Mouse (Mus musculus): ENCODE data around the gene Aox2. TPM values are rescaled to one million over a fixed set of nuclear protein-coding genes. Genes with fewer than 3 reads are reported as not detected.

Gene Aox2
- polyA plus RNA-seq, 1 experiment from 2014 or later: 0.05 TPM

DNA sequence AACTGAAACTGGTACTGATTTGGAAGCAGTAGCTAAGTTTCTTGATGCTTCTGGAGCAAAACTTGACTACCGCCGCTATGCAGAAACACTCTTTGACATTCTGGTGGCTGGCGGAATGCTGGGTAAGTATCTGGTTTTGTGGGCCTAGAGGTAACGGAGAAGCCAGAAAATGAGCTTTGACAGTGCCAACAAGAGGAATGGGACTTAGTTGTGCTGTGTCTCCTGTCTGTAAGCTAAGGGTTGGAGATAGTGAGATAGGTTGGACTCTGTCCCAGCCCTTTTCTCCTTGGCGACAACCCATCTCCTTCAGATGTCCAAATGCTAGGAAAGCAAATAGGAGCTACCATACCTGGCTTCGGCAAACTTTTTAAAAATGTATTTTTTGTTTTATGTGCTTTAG, 119.6 kb downstream of the Aox2 start:
- Histone ChIP-seq H3K27me3 (ENCODE audit: insufficient read depth, poor library complexity, severe bottlenecking) (no peaks in the 10 kb centered on the region), H3K36me3 (peaks cover 82% of the 10 kb centered on the region)
- WGBS: 97% methylated on average over 6 of the region's 6 CpGs

DNA sequence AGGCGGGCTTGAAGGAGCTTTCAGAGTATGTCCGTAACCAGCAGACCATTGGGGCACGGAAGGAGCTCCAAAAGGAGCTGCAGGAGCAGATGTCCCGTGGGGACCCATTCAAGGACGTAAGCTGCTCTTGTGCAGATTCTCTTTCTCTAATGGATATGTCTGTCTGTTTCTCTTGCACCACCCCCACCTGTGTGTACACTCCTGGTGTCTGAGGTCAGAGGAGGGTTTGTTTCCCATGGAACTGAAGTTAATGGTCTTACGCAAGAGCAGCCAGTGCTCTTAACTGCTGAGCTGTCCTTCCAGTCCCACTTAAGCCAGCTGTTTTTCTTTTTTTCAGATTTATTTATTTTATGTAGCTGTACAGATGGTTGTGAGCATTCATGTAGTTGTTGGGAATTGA, 123.3 kb downstream of the Aox2 start:
- Histone ChIP-seq H3K4me3 (no peak overlapping the region), H3K27me3 (ENCODE audit: insufficient read depth, poor library complexity, severe bottlenecking) (no peaks in the 10 kb centered on the region), H3K27ac (no peak overlapping the region), H3K9me3 (no peaks in the 10 kb centered on the region), H3K36me3 (peaks cover 97% of the 10 kb centered on the region), H3K4me1 (replicated peaks) (no peaks in the 10 kb centered on the region)
- 92% methylated on average over 6 of the region's 6 CpGs for WGBS
- DNase-seq (ENCODE audit: low spot score): no peak

More for the DNA sequence above, 119.6 kb downstream of the Aox2 start:
- Histone ChIP-seq H3K4me3 (no peak overlapping the region), H3K9me3 (no peaks in the 10 kb centered on the region), H3K4me1 (replicated peaks) (peaks cover 11% of the 10 kb centered on the region), H3K27ac (no peak overlapping the region)
- no peak for DNase-seq (ENCODE audit: low spot score)

DNA sequence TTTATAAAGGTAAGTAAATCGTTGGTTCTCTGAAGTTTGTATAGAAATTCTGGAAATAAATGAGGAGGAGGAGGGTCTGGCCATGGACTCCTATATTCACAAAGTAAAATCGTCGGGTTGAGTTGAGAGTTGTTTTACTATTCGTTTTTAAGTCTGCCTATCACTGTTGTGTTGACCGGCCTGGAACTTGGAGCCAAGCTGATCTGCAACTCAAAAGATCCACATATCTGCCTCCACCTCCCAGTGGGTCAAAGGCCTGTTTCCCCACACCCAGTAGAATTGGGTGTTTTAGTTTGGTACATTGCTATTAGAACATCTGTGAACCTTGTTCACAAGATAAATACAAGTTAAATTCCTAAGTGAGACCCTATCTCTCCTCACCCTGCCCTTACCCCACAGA, 125.6 kb downstream of the Aox2 start:
- no peaks in the 10 kb centered on the region for H3K9me3 ChIP-seq
- H3K27ac ChIP-seq: no peak overlapping the region
- no peak overlapping the region for H3K4me3 ChIP-seq
- peaks cover 95% of the 10 kb centered on the region for H3K36me3 ChIP-seq
- no peaks in the 10 kb centered on the region for H3K27me3 ChIP-seq (ENCODE audit: insufficient read depth, poor library complexity, severe bottlenecking)
- 95% methylated on average over 5 of the region's 5 CpGs for WGBS
- no peaks in the 10 kb centered on the region for H3K4me1 ChIP-seq (replicated peaks)
- no peak for DNase-seq (ENCODE audit: low spot score)

DNA sequence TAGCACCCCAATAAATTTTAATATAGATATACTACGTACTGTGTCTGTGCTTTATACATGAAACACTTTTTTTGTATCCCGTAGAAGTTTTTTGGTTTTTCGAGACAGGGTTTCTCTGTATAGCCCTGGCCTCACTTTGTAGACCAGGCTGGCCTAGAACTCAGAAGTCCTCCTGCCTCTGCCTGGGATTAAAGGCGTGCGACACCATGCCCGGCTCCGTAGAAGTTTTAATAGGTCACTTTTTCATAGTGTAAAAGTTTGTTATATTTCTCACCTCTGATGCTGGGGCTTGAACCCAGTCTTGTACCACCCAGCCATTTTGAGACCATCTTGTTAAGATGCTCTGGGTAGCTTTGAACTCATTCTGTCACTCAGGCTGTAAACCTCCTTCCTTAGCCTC, 129.2 kb downstream of the Aox2 start:
- 96% methylated on average over 7 of the region's 7 CpGs for WGBS
- H3K4me1 ChIP-seq (replicated peaks): no peaks in the 10 kb centered on the region
- DNase-seq (ENCODE audit: low spot score): no peak
- H3K9me3 ChIP-seq: no peaks in the 10 kb centered on the region
- no peak overlapping the region for H3K4me3 ChIP-seq
- H3K27ac ChIP-seq: no peak overlapping the region
- peaks cover 88% of the 10 kb centered on the region for H3K36me3 ChIP-seq
- no peaks in the 10 kb centered on the region for H3K27me3 ChIP-seq (ENCODE audit: insufficient read depth, poor library complexity, severe bottlenecking)

DNA sequence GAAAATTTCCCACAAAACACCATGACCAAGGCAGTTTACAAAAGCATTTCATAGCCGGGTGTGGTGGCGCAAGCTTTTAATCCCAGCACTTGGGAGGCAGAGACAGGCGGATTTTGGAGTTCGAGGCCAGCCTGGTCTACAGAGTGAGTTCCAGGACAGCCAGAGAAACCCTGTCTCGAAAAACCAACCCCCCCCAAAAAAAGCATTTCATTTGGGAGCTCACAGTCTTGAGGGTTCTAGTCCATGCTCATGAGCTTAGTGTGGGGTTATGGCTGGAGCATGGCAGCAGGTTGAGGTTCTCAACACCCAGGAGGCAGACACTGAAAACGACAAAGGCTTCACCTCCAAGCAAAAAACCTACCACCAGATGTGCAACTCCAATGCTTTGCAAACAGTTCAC, 130.0 kb downstream of the Aox2 start:
- Histone ChIP-seq H3K27me3 (ENCODE audit: insufficient read depth, poor library complexity, severe bottlenecking) (no peaks in the 10 kb centered on the region), H3K9me3 (no peaks in the 10 kb centered on the region), H3K27ac (no peak overlapping the region), H3K4me3 (no peak overlapping the region), H3K4me1 (replicated peaks) (no peaks in the 10 kb centered on the region), H3K36me3 (peaks cover 88% of the 10 kb centered on the region)
- WGBS: 85% methylated on average over 6 of the region's 6 CpGs
- DNase-seq (ENCODE audit: low spot score): no peak

DNA sequence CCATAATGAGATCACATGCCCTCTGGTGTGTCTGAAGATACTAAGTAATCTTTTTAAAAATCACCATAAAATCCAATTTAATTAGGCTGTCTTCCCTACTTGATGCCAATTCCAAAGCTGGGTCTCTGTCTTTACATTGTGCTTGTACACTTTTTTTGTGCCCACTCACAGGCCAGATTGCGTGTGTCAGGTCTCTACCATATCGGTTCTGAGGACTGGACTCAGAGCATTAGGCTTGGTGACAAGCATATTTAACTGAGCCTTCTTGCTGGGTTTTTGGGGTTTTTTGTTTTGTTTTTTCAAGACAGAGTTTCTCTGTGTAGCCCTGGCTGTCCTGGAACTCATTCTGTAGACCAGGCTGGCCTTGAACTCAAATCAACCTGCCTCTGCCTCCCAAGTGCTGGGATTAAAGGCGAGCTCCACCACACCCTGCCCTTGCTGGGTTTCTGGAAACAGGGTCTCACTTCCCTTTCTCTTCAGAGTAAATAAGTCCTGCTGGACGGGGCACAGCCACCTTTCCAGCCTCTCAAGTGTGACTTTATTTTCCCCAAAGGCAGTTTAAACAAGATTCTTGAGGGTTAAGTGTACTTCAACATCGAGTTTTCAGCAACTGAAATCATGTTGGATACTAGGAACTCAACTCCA, 131.5 kb downstream of the Aox2 start:
- no peak overlapping the region for H3K4me3 ChIP-seq
- no peaks in the 10 kb centered on the region for H3K9me3 ChIP-seq
- H3K36me3 ChIP-seq: peaks cover 88% of the 10 kb centered on the region
- 81% methylated on average over 5 of the region's 5 CpGs for WGBS
- H3K27ac ChIP-seq: no peak overlapping the region
- no peak for DNase-seq (ENCODE audit: low spot score)
- H3K4me1 ChIP-seq (replicated peaks): no peaks in the 10 kb centered on the region
- H3K27me3 ChIP-seq (ENCODE audit: insufficient read depth, poor library complexity, severe bottlenecking): no peaks in the 10 kb centered on the region

DNA sequence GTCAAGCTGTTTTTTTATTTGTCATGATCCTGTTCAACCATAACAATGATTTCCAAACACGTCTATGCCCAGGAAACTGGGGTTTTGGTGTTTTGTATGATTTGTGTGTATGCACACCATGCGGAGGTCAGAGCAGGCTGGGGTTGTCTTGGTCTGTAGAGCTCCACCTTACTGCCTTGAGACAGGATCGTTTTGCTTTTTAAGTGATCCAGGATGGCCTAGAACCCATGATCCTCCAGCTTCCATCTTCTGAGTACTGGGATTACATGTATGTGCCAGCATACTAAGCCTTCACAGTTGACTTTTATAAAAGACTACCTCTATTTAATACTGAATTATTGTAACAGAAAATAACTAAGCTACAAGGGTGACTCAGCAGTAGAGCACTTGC, 132.1 kb downstream of the Aox2 start:
- Histone ChIP-seq H3K27ac (no peak overlapping the region), H3K9me3 (no peaks in the 10 kb centered on the region), H3K27me3 (ENCODE audit: insufficient read depth, poor library complexity, severe bottlenecking) (no peaks in the 10 kb centered on the region), H3K36me3 (peaks cover 88% of the 10 kb centered on the region), H3K4me3 (no peak overlapping the region), H3K4me1 (replicated peaks) (no peaks in the 10 kb centered on the region)
- WGBS: 88% methylated on average over 3 of the region's 3 CpGs
- no peak for DNase-seq (ENCODE audit: low spot score)

DNA sequence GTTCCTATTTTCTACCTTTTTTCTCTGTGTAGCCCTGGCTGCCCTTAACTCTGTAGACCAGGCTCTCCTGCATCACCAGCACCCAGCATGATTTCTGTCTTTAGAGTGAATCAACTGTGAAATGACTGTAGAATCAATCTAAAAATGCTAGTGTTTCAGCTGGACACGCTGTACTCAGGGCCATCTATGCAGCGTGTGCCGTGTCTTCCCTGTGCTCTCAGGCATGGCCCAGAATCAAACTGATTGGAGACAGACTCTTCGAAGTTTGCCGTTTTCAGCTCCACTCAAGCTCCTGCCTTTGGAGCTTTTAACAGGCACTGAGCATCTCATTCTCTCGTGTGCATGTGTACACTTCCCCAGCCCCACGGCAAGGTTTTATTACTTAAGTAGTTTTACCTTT, 132.7 kb downstream of the Aox2 start:
- H3K4me1 ChIP-seq (replicated peaks): no peaks in the 10 kb centered on the region
- no peaks in the 10 kb centered on the region for H3K27me3 ChIP-seq (ENCODE audit: insufficient read depth, poor library complexity, severe bottlenecking)
- no peak for DNase-seq (ENCODE audit: low spot score)
- H3K36me3 ChIP-seq: peaks cover 88% of the 10 kb centered on the region
- H3K27ac ChIP-seq: no peak overlapping the region
- 94% methylated on average over 7 of the region's 7 CpGs for WGBS
- H3K9me3 ChIP-seq: no peaks in the 10 kb centered on the region
- no peak overlapping the region for H3K4me3 ChIP-seq

DNA sequence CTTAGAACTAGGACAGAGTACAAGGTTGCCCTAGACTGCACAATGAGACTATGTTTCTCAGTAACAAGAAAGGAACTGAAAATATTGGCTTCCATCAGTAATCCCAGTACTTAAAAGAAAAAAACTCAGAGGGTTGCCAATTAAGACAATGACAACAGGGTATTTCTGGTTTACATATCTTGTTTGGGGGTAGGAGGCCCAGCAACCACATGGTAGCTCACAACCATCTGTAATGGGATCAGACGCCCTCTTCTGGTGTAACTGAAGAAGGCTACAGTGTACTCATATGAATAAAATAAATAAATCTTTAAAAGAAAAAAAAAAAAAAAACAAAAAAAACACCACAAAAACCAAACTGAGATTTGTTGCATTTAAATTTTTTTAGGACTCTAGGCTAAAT, 137.3 kb downstream of the Aox2 start:
- Histone ChIP-seq H3K9me3 (no peaks in the 10 kb centered on the region), H3K27me3 (ENCODE audit: insufficient read depth, poor library complexity, severe bottlenecking) (no peaks in the 10 kb centered on the region), H3K27ac (no peak overlapping the region), H3K4me3 (no peak overlapping the region), H3K4me1 (replicated peaks) (no peaks in the 10 kb centered on the region), H3K36me3 (peaks cover 100% of the 10 kb centered on the region)
- no peak for DNase-seq (ENCODE audit: low spot score)
- 33% methylated on average over 1 of the region's 1 CpGs for WGBS

DNA sequence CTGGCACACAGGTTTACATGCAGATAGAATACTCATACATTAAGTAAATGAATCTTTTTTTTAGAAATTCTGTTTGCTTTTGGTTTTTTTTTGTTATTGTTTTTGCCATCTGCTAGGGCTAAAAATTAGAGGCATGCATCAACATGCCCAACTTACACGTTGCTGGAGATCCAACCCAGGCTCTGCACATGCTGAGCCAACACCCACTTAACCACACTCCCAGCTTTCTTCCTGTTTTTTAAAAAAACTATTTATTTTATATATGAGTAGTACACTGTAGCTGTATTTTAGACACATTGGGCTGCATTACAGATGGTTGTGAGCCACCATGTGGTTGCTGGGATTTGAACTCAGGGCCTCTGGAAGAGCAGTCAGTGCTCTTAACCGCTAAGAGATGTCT, 137.9 kb downstream of the Aox2 start:
- Histone ChIP-seq H3K4me3 (no peak overlapping the region), H3K9me3 (no peaks in the 10 kb centered on the region), H3K27ac (no peak overlapping the region), H3K27me3 (ENCODE audit: insufficient read depth, poor library complexity, severe bottlenecking) (no peaks in the 10 kb centered on the region), H3K4me1 (replicated peaks) (peaks cover 3% of the 10 kb centered on the region; the same call in 1 of the 2 replicates), H3K36me3 (peaks cover 100% of the 10 kb centered on the region)
- WGBS: 91% methylated on average over 2 of the region's 2 CpGs
- no peak for DNase-seq (ENCODE audit: low spot score)

DNA sequence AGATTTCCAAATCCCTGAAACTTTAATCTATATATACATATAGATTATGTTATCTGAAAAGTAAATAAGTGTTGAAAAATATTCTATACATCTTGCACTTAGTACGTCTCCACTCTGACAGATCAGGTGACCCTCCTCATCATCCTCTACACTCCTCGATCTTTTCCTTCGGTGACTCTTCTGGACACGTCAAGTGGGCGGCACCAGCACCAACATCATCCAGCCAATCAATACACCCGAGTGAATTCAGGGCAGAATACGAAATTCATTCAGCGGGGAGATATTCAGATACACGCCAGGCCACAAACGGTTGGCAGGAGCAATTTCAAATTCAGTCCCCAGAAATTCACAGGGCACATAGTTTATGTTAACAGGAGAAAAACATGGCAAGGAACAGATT, 141.9 kb downstream of the Aox2 start:
- peaks cover 70% of the 10 kb centered on the region for H3K36me3 ChIP-seq
- no peak for DNase-seq (ENCODE audit: low spot score)
- H3K27me3 ChIP-seq (ENCODE audit: insufficient read depth, poor library complexity, severe bottlenecking): no peaks in the 10 kb centered on the region
- no peaks in the 10 kb centered on the region for H3K9me3 ChIP-seq
- 91% methylated on average over 10 of the region's 10 CpGs for WGBS
- no peak overlapping the region for H3K27ac ChIP-seq
- H3K4me3 ChIP-seq: no peak overlapping the region
- H3K4me1 ChIP-seq (replicated peaks): peaks cover 21% of the 10 kb centered on the region

DNA sequence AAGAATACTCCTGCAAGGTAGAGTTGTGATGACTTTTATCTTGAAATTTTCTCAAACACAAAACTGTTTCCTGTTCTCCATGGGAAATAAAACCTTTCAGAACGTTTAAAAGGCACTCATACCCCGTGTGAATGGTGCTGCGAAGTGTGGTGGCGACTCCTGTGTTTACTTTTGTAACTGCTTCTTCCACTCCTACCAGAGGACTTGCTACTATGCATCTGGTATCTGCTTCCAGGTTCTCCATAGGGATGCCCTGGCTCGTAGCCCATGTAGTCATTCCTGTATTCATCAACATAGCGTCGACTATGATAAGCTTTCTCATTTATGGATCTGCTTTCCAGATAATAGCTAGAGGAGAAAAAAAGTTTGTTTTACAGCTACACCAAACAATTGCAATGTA, 142.8 kb downstream of the Aox2 start:
- Histone ChIP-seq H3K27me3 (ENCODE audit: insufficient read depth, poor library complexity, severe bottlenecking) (no peaks in the 10 kb centered on the region), H3K4me3 (no peak overlapping the region), H3K4me1 (replicated peaks) (peaks cover 21% of the 10 kb centered on the region), H3K9me3 (no peaks in the 10 kb centered on the region), H3K36me3 (peaks cover 60% of the 10 kb centered on the region), H3K27ac (no peak overlapping the region)
- WGBS: 85% methylated on average over 7 of the region's 7 CpGs
- no peak for DNase-seq (ENCODE audit: low spot score)

DNA sequence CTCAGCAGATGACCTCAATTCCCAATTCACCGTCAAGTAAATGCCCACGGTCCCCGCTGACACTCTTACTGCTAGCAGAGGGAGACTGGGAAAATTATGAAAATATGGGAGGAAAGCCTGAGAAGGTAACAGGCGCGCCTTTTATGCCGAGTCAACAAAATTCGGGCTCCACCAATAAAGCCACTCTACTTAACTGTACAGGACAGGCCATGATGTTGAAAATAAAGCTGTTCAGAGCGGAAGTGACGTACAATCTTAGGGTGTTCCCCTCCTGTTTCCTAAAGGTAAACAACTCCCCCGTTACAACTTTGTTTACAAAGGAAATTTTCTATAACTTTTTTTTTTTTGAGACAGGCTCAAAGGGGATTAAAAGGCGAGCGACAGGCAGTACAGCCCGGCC, 144.8 kb downstream of the Aox2 start:
- peak; percentile 28 for DNase-seq (ENCODE audit: low spot score)
- Histone ChIP-seq H3K9me3 (no peaks in the 10 kb centered on the region), H3K4me1 (replicated peaks) (peaks cover 21% of the 10 kb centered on the region), H3K27ac (peak overlapping the region; percentile 100), H3K4me3 (peak overlapping the region; percentile 99), H3K27me3 (ENCODE audit: insufficient read depth, poor library complexity, severe bottlenecking) (no peaks in the 10 kb centered on the region), H3K36me3 (peaks cover 41% of the 10 kb centered on the region)
- 16% methylated on average over 13 of the region's 13 CpGs for WGBS

Data from hindbrain, embryonic 10.5 days (tissue).